Mouse (Mus musculus): Measurements from ENCODE around the gene Prdm15.

The Prdm15 gene

GRCm38 (mm10) chr16:97851741-97852319 is at the start of gene Prdm15:
Gene Prdm15, minus strand, starts transcription at chr16:97851850.
- peak; percentile 42 for DNase-seq (ENCODE audit: low read depth, low spot score)

- DNase-seq (ENCODE audit: low read depth, low spot score) = no peak
Measured at GRCm38 (mm10) chr16:97897346-97898024, 45.8 kb upstream of the Prdm15 start.

GRCm38 (mm10) chr16:97887762-97888161 is 36.1 kb upstream of the Prdm15 start:
- no peak for DNase-seq (ENCODE audit: low read depth, low spot score)

DNA sequence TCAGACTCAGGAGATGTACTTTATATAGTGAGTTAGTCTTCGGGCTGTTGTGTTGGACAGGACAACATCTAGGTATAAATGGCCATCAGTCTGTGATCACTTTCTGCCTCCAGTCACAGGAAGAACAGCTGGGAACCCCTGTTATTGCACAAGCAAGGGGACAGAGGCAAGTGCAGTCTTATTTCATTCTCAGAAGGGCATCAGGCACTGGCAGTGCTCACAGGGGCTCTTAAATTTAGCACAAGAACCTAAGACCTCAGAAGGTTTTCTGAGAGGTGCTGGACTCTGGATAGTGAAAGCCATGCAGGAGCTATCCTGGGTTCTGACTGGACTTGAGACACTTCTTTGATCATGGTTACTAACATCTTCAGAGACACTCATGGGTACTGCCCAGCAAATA is 32.0 kb upstream of the Prdm15 start:
- DNase-seq (ENCODE audit: low read depth, low spot score) = no peak

- DNase-seq (ENCODE audit: low read depth, low spot score) = no peak
Measured at GRCm38 (mm10) chr16:97882891-97883290, 31.2 kb upstream of the Prdm15 start.

DNA sequence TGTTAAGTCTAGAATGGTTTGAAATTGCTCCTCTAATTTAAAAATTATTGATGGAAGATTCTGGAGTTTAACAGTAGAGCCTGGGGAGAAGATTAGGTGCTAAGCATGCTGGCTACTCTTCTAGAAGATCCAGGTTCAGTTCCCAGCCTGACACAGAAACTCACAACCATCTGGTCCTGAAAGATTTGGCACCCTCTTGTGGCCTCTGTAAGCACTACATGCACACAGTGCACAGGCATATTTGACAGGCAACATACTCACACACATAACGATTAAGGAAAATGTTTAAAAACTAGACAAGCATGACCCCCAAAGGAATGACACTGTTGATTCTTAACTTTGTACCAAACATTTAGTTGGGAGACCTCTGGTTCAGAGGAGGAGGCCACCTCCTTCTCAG is 27.5 kb upstream of the Prdm15 start:
- peak; percentile 27 for DNase-seq (ENCODE audit: low read depth, low spot score)

- no peak for DNase-seq (ENCODE audit: low read depth, low spot score)
Measured at GRCm38 (mm10) chr16:97877502-97877901, 25.9 kb upstream of the Prdm15 start.

GRCm38 (mm10) chr16:97875101-97875500 is 23.5 kb upstream of the Prdm15 start:
- DNase-seq (ENCODE audit: low read depth, low spot score) = no peak

- no peak for DNase-seq (ENCODE audit: low read depth, low spot score)
Measured at GRCm38 (mm10) chr16:97874376-97874775, 22.7 kb upstream of the Prdm15 start.

- DNase-seq (ENCODE audit: low read depth, low spot score) = no peak
Measured at GRCm38 (mm10) chr16:97872657-97873056, 21.0 kb upstream of the Prdm15 start.

DNA sequence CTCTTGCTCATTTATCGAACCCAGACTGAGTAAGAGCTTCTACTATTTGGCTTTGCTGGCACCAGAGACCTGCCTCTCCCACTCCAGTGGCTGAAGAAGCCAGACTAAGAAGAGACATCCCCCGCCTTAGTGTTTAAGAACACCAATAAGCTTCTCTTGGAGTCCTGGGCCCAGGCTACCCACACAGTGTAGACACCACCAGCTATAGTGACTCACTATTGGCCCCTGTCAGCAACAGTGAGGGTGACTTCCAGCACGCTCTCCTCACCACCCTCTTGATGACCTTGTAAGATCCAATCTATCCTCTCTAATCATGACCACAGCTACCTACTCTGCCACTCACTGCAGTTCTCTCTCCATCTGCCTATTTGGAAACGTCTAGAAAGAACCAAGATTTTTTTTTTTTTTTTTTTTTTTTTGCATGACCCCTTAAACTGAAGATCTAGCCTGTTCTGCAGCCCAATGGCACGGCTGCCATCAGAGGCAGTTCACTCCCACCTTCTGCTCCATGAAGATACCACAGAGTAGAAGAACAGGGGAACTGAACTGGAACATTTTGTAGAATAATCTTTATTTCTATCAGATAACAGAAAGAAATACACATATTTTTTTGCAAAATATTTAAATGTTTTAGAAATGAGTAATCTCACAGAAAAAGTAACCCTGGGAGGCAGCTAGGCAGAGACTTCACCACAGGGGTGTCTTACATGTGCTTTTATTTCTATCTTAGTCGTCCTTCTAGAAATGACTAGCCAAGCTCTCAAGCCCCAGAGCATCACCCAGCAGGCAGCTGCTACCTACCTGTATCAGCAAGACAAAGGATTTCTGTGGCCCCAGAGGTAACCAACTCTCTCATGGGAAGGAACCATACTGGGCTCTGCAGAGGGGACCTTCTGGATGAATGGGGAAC is 17.8 kb upstream of the Prdm15 start:
- DNase-seq (ENCODE audit: low read depth, low spot score) = no peak

DNA sequence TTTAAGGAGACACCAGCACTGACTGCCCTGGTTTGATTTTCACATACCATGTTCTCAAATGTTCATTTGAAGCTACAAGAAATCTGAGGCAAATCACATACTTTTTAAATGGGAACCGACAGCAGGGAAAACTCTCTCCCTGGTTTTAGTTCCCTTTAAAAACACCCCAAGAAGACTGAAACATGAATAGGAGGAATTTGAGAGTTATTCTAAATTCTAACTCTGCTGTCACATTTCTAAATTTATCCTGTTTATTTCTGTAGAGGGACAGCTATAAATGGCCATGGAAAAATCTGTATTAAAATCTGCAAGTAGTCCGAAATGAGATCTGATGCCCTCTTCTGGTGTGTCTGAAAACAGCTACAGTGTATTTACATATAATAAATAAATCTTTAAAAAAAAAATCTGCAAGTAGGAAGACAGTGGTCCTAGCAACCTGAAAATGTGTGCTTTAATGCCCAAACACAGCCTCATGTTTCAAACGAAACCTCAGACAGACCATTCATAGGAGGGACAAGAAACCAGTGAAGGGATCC is 12.3 kb upstream of the Prdm15 start:
- DNase-seq (ENCODE audit: low read depth, low spot score) = no peak

DNA sequence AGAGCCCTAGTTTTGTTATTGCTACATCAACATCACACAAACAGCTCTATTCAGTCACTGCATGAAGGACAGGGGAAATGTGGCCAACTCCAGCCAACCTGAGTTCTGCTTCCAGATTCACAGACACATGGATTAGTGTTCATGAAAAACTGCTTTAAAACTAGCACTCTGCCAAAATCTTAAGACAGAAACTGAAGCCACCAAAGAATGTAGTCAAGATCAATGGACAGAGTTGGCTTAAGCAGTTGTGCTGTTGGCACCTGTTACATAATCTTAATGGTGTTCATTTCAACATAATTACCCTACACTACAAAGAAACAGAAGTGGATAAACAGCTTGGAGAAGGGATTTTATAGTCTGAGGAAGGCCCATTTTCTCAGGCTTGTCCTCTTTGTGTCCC is 4.4 kb upstream of the Prdm15 start:
- no peak for DNase-seq (ENCODE audit: low read depth, low spot score)

GRCm38 (mm10) chr16:97851061-97851740 is 449 bp downstream of the Prdm15 start:
- peak; percentile 48 for DNase-seq (ENCODE audit: low read depth, low spot score)

GRCm38 (mm10) chr16:97850667-97851060 is 986 bp downstream of the Prdm15 start:
- no peak for DNase-seq (ENCODE audit: low read depth, low spot score)

DNA sequence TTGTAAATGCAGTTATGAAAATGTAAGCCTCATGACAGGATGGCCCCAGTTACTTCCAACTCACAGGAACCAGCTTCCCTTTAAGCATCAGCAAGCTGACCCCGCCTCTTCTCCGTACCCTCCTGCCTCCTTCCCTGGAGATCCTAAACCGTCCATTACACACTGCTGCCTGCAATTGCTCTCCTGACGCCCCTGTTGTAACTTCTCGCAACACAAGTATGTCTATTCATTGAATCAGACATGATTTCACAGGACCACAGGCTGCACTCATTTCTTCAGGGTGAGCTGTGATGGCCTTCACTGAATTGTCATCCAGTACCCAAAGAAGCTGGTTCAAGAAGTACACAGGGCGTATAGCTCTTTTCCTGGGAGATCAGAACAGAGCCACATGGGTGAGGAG is 2.8 kb downstream of the Prdm15 start:
- DNase-seq (ENCODE audit: low read depth, low spot score) = no peak

- no peak for DNase-seq (ENCODE audit: low read depth, low spot score)
Measured at GRCm38 (mm10) chr16:97844967-97845937, 6.4 kb downstream of the Prdm15 start.

- no peak for DNase-seq (ENCODE audit: low read depth, low spot score)
Measured at GRCm38 (mm10) chr16:97832154-97832553, 19.5 kb downstream of the Prdm15 start.

- no peak for DNase-seq (ENCODE audit: low read depth, low spot score)
Measured at GRCm38 (mm10) chr16:97828207-97828606, 23.4 kb downstream of the Prdm15 start.

GRCm38 (mm10) chr16:97823311-97824007 is 28.2 kb downstream of the Prdm15 start:
- DNase-seq (ENCODE audit: low read depth, low spot score) = no peak

Data from c-Kit-negative CD71-positive TER-119-positive erythroid progenitor cells, embryonic 14.5 days (primary cell).